Mouse (Mus musculus): ENCODE data around the gene Adh5. TPM values are rescaled to one million over a fixed set of nuclear protein-coding genes. Genes with fewer than 3 reads are reported as not detected.

The Adh5 gene
- total RNA-seq (2021), result 10 to 100 TPM; 69.3 to 73.4 TPM
- long read RNA-seq, experiment 1, transcript Adh5-201 (9 exons, 1,604 nt), result major isoform, 53 of 64 reads
- long read RNA-seq, experiment 1, partial matches to known transcripts, result 10 of 64 reads
- long read RNA-seq, experiment 1, other reads (novel, unspliced or antisense), result 1 of 64 reads
- long read RNA-seq, experiment 2, transcript Adh5-201 (9 exons, 1,604 nt), result major isoform, 65 of 72 reads
- long read RNA-seq, experiment 2, partial matches to known transcripts, result 5 of 72 reads
- long read RNA-seq, experiment 2, other reads (novel, unspliced or antisense), result 2 of 72 reads

DNA sequence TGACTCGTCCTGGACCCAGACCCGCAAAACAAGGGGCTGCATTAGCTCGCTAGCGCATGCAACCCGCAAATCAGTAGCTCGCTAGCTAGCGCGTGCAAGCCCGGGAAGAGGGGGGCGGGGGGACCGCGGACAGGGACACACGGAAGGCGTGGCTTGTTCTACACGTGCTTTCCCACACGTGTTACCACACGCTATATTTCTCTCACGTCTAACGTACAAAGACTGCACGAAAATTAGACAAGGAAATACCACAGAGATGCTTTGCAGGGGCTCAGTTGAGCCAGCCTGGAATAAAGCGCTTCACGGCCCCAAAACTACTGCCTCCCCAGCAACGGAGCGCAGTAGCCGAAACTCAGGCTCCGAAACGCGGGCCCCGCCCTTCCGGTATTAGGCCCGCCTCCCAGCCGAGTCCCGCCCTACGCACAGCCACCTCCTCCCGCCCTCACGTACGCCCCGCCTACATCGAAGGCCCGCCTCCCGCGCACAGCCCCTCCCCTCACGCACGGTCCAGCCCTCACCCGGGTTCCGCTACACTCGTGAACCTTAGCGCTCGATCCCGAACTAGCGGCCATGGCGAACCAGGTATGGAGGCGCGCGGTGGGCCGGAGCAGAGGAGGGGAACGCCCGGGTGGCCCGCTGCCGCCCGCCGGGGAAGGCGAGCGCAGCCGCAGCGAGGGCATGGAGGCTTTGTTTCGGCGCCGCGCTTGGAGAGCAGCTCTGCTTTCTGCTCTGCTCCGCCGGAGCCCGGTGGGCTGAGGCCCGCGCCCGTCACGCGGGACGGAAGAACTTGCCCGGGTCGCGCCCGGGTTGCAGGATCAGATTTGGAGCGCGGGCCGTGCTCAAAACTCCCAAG is at the start of gene Adh5:
Adh5 (plus strand) TSS at position 482 of the 853 bp plus-strand sequence.
- peak; percentile 90 for DNase-seq

DNA sequence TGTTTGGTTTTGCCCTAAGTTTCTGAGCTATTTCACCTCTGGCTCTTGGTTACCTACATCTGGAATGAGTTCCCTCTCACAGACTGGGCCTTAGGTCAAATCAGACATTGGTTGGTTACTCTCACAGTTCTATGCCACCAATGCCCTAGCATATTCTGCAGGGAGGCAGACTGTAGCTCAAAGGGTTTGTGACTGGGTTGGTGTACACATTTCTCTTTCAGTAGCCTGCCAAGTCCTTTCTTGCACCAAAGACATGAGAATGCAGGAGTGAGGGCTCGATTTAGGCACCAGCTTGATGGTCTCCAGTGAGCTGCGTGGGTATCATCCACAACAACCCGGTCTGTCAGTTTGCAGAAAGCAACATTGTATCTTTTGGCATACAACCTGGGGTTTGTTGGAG is 38.0 kb upstream of the Adh5 start:
- no peak for DNase-seq

DNA sequence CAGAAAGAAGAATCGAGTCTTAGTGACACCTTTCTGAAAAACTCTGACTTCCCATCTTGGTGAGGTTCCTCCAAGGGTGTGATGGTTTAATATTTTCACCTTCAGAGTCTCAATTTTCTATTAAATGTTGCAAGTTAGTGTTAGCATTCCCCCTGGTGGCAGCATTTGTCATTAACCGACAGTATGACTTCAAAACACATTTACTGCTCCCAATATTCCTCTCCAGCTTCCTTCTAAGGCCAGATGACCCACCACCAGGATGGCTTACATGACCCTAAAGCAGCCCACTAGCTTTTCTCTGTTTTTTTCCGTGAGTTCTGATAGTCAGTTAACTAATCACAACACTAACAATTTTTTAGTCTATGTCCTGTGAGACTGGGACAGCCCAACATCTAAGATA is 37.6 kb upstream of the Adh5 start:
- DNase-seq, result peak; percentile 54

DNA sequence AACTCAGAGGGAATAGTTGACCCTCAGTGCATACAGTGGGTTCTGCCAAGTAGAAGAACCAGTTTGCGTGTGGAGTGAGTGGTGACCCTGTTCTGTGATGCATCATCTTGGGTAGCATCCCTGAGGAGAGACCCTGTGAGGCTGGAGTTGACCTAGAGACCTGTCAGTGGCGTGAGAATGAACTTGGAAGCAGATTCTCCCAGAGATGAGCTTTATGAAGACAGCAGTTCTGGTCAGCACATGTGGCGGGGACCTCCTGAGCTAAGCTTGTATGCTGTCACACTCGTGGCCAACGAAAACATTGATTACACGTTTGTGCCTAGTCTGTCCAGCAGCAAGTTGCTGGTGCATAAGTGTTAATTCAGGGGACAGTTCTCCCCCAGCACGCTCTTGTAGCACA is 37.1 kb upstream of the Adh5 start:
- no peak for DNase-seq

DNA sequence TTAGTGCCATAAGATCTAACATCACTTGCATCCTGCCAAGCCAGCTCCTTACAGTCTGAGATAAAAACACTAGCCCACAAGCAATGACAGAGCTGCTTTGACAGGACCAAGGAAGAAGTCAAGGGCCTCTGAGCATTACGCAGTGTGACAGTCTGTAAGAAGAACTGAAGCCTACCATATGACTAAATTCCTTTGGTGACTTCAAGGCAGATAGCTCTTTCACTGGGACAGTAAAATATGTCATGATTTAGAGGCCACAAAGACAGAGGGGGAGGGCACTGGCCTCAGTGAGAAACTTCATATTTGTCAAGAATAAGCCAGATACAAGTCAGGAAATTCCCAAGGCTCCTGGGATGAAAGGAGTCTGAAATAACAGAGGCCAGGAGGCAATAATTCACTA is 35.0 kb upstream of the Adh5 start:
- no peak for DNase-seq

DNA sequence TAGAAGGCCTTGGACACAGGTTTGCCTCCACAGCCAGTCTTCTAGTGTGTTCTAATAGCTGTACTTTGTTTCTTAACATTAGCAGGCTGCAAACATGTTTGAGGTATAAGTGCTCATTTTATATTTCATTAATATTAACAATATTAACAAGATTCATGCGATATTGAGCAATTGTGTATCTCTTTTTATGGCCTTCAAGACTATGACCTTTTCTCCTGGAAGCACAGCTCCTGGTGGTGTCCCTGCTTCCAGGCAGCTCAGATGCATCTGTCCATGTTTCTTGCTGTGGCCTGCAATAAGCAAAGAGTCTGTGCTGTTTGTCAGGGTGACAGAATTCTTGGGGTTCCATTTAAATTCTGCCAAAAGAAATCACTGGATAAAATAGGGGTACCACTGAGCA is 33.3 kb upstream of the Adh5 start:
- DNase-seq, result no peak

DNA sequence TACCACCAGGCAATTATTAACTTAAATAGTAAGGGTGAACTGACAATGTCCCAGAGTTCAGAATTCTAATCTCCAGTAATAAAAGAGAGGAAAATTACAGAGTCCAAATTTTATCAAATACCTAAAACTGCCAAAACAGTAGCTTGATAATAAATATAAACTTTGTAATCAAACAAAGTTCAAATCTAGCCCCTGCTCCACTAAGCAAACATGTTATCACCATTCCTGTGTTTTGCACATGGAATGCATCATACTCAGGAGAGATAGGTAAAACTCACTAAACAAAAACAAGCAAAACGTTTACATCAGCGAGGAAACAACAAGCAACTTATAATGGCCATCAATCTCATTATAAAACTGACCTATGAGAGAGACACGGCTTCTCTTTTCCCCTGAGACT is 32.7 kb upstream of the Adh5 start:
- no peak for DNase-seq

DNA sequence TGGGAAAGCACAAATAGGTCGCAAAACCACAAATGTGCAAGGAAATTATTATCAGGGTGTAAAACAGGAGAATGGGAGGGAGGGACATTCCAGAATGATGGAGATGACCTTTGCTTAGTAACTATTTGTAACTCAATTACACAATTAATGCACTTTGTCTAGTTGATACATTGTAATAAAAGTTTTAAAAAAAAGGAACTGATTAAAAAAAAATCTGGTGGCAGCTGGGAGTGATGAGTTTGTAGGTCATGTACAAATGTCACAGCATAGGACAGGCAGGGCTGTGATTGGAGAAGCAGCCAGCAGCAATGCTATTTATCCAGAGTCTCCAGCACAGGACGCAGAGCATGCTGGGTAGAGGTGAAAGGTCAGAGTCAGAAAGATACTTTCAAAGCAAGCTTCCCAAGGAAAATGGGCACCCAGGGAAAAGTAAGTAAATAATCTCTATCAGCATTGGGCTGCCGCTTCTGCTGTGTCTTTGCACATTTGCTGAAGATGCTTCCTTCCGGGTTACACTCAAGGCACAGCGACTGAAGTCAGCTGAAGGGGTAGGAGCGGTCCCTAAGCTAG is 27.7 kb upstream of the Adh5 start, which contains the start of gene Adh4:
Adh4 (plus strand) TSS at position 346 of the 570 bp plus-strand sequence.
- DNase-seq, result no peak

DNA sequence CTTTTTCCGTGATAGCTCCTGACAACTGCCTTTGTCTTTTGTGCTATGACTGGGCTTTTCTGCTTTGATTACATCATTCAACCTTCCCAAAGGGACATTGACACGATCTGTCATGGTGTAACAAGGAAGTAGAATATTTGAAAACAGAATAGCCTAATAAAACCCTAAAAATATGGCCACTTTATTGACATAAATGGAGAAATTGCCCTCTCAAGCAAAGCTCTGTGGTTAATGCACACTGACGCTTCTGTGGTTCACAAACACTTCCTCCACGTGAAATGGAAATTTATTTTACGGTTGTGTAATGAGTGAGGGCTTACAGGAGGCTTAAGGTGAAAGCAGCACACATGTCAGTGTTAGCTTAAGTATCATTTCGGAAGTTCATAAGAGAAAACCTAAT is 23.5 kb upstream of the Adh5 start:
- no peak for DNase-seq

DNA sequence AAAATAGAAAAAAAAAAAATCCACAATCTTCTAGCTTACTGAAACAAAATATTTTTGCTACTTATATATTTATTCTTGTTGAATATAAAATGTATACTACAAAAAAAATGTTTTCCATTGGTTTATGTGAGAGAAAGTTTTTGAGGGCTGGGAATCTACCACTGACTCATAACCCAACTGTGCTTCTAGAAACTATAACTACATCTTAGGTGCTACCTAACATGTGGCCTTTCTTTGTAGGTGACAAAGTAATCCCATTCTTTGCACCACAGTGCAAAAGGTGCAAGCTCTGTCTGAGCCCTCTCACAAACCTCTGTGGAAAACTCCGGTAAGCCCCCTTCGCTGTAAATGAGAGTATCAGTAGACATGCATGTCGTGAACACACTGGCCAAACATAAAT is 22.5 kb upstream of the Adh5 start:
- no peak for DNase-seq

DNA sequence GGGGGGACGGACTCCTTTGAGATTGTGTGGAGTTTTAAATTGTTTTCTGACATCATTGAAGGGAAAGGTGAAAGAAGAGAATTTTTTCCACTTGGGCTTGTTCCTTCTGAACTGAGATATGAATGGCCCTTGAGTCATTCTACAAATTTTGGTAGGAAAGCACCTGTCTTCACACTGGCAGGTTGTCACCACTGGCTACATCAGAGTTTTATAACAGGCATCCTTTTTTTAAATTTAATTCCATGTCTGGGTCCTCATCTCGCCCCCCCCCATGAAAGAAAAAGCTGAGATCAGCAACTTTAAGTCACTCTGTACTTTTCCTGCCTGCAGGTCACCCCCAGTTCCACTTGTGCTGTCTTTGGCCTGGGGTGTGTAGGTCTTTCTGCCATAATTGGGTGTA is 19.2 kb upstream of the Adh5 start:
- no peak for DNase-seq

DNA sequence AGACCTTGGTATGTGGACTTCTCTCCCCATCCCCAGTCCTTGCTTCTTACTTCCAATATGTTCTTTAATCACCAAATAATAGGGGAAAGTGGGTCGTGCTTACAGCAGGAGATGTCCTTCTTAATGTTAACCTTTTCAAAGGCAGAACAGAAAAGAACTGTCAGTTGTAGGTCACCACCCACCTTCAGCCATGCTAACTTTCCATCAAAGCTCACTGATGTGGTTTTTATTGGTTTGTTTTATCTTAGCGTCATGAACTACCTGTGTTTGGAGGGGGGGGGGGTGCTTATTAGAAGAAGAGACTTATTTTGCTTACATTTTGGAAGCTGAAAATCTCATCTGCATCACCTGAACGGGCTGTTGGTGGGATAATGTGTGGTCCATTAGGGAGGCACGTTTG is 18.6 kb upstream of the Adh5 start:
- DNase-seq, result no peak

DNA sequence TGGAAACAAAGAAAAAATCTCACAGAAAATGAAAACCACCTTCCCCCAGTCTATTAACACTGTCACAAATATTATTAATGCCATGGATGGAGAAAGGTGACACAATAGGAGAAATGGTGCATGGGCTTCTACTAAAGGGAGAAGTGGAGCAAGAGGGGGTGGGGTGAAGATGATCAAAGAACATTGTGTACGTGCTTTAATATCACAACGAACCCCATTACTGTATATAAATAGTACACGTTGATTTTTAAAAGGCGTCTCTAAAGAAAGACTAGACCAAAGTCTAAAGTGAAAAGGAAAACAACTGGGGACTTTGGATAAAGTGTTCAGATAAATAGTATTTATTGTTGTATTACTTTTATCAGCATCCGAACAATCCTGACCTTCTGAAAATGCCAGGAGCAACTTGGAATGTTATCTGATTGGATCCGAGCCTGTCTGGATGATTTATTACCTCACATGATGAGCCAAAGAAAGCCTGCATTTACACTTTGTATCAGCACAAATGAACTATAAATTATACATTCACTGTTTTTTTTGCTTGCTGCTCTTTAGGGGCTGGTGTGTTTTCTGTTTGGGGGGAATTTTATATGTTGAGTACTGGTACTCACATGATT is 12.4 kb upstream of the Adh5 start:
- DNase-seq, result no peak

DNA sequence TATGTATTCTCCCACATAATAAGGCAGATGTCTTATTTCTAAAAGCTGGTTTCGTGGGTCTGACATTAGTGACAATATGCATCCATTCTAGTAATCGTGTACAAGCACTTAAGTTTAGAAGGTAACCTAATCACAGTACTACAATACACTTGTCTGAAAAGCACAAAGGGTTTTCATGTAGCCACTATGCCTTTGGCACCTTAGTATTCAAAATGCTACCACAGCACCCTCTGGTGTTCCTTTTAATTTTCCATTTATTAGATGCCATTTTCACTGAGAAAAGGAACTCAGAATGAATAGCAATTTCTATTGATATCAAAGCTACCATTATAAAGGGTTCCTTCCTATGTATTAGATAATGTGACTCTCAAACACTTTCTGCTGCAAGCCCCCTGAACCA is 11.1 kb upstream of the Adh5 start:
- no peak for DNase-seq

DNA sequence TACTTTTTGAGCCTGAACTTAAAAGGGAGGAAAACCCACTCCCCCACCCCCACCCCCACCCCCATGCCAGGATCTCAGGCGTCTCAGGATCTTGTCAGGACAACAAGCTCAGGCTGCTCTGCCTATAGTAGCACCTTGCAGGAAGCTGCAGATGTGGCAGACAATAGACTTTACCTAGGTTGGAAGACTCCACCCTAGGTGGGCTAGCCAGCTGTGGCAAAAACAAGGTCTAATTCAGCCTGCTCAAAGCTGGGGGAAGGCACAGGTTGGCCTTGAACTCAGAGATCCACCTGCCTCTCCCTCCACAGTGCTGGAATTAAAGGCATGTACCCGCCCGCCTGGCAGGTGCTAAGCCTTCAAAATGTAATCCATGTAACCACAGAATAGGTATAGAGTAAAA is 4.2 kb upstream of the Adh5 start:
- DNase-seq, result no peak

DNA sequence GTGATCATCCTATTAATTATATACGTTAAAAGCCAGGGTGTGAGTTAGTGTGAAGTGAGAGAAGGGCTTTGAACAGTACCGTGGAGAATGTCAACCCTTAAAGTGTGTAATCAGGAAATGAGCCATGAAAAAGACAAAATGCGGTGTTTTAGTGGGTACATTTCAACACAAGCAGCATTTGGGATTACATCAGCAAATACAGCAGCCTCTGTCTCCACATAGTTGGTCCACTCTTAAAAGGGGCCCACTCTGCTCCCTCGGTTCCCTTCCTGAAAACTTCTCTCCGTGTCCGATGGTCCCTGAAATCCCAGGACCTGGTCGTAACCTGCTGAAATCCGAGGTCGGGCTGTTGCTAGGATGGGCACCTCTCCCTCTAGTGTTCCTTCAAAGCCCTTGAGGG is 690 bp upstream of the Adh5 start:
- DNase-seq, result no peak

DNA sequence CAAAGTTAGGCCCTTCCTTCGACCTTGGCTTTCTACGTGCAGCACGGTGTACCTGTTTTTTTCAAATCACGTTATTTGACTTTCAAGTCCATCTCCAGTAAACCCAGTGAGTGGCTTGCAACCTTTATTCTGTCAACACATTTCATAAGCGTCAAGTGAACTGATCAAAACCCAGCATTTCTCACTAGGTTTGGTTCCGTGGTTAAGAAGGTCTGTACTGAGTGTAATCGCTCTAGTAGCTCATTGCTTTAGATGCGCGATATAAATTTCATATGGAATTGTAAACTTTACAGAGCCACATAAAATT is 525 bp downstream of the Adh5 start:
- DNase-seq, result no peak

DNA sequence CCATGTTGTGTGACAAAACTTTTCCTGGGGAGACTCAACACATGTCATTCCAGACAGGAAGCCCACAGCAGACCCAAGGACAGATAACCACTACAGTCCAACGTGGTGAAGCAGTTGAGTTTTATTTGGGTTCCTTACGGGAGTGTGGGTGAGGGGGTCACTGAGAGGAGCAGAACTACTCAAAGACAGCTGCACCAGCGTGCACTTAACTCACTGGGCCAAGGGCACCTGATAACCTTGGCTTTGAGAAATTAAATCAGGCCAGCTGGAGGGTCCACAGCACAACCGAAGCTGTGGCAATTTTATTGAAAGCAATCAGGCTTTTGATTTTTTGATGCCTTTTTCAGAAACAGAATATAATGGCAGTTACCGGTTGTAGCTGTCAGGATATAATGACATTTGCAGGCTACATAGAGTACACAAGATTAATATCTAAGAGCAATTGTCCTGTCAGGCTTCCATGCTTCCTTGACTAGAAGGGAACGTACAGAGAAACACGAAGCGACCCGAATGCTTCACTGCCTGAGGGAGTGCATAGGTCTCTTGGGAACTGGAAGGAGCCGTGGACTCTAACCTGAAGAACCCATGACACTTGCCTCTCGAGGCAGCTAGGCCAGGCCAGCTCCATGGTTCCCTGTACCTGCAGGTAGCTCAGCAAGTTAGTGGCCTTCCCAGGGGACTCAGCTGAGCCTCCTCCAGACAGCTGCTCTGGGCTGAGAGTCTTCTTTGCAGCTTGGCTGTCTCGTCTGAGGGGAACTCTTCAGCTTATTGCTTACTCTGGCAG is 5.4 kb downstream of the Adh5 start:
- DNase-seq, result no peak

DNA sequence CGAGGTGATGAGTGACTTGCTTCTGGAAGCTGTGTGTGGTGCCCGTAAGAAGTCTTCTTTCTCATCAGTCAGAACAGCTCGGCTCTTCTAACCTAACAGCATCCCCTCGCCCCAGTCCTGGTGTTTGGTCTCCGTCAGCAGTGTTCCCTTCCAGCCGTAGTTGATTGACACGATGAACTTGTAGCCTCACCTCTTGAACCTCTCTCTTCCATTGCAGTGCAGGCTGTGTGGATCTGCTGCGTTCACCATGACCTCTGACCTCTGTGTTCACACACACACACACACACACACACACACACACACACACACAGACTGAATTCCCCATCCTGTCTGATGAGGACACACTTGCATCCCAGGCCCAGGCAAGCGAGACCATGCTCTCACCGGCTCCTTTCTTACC is 9.3 kb downstream of the Adh5 start:
- DNase-seq, result no peak

DNA sequence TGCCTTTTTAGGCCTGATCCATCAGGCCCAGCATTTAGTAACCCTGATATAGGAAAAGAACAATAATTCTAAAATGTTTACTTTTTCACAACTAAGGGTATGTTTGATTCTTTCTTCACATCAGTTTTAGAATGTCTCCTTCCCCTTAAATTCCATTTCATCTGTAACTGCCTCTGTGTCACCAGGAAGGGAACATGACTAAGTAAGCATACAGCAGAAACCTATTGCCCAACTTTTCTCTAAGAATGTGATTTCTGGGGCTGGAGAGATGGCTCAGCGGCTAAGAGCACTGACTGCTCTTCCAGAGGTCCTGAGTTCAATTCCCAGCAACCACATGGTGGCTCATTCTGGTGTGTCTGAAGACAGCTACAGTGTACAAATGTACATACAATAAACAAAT is 11.3 kb downstream of the Adh5 start:
- no peak for DNase-seq

DNA sequence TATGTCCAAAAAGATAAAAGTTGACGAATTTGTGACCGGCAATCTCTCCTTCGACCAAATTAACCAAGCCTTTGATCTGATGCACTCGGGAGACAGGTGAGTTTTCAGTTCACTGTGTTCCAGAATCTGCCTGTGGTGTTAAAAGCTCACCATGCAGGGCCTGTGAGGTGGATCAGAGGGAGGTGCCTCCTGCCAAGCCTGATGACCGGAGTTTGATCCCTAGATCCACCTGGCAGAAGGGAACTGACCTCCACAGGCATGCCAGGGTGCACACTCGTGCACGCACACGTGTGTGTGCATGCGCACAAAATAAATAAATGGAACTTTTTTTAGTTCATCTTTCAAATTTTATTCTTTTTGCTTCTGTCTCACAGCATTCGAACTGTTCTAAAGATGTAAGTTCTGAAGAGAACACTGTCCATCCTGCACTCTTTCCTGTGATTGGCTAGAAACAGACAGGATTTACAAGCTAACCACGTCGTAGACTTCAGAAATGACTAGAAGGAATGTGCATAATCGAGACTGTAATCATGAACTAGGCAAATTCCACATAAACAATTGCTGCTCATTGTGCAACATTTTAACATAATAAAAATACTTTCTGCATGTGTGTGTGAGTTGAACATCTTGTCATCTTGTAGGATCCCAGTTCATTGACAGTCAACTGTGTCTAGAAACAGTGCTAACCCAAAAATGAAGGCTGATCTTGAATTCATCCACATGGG is 12.0 kb downstream of the Adh5 start:
- DNase-seq, result no peak

DNA sequence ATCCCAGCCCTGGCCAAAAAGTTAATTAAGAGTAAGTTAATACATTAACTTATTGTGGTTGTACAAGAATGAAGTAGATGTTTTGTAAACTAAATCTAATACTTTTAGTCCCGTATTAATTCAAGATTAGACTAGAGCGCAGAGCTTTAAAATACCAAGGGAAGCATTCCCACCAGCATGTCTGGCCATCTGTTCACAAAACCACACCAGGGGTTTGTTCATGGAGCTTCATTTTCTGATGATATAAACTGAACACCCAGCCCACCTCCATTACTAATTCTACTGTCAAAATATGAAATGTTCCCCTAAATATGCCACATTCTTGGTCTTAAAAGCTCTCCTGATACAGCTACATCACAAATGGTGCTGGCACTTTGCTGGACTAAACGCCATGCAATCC is 15.5 kb downstream of the Adh5 start:
- no peak for DNase-seq

Measured in gastrocnemius, postnatal 10 days (tissue).